Mouse (Mus musculus): ENCODE results near the gene Trim65.

- TF ChIP-seq CTCF (IDR thresholded peaks at IDR 0.05; ENCODE audit: borderline replicate concordance, insufficient read depth, low read length) (no peak), POLR2A (IDR thresholded peaks at IDR 0.05; ENCODE audit: low read depth, low read length) (no peak)
Measured at GRCm38 (mm10) chr11:116127156-116127980, 3.6 kb downstream of the Trim65 start, which contains the start of gene Trim47.
